Mouse (Mus musculus) lung, adult 18-20 months (tissue): ENCODE results near the gene Gm7030.
"Not testable (repeated sequence)": the region's sequence is repeated elsewhere in the genome, so short reads cannot be mapped to it uniquely, and the experiment has no call there.

Source experiments
- DNase-seq, 2 experiments: peaks; one replicate each; pipeline ENCODE4 v3.0.0; 2022; ENCODE audit warnings: mixed read lengths in 2 of 2

Gene Gm7030

DNA sequence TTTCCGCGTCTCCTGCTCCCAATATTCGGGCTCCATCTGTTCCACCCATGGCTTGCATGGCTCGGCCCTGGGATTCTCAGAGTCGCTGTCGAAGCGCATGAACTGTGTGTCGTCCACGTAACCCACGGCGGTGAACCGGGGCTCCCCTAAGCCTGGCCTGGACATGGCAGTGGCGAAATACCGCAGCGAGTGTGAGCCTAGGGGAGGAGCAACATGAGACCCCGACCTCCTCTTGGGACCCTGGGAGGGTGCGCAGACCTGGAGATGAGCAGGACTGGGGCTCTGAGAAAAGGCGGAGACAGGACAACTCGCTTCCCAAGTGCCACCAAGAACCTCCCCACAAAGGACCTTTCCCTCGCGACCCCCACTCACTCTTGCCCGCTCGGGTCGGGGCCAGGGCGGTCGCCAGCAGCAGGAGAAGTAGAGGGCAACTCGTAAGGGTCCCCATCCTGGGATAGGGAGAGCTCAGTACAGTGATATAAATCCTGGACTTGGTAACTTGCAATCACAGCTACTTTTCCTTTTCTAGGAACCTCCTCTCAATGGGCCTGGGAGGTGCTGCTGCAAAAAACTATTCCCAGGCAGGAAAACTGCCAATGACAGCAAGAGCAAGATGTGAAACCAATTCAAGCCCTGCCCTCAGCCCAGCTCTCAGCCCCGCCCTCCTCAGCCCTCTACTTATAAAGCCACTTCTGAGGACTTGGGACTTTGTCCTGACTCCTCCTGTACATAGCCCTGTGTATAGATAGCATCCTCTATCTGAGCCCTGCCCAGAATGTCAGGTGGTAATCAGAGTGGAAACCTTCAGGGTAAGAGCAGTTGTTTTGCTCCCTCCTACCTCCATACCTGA, at the start of gene Gm7030:
Gm7030 (minus strand) TSS at position 458 of the 850 bp plus-strand sequence.
- DNase-seq, result peak; percentile 54 to 65

GRCm38 (mm10) chr17:36178938-36179337, 49.7 kb upstream of the Gm7030 start:
- DNase-seq, result not testable (repeated sequence)

DNA sequence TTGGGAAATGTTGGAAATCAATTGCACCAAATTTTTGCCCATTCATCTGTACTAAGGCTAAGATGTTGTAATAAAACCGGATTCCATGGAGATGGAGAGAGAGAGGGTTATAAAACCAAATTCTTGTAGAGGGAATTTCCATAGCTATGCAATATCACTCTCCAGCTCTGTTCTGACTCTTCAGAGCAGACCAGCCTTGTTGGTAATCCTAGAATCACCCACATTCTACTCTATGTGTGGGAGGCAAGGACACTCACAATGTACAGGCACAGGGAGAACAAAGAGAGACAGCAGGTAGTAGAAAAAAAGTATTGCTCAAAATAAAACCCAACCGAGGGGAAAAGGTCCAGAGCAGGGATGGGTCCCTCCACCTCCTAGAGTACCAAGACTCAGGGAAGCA, 46.9 kb upstream of the Gm7030 start:
- not testable (repeated sequence) for DNase-seq

DNA sequence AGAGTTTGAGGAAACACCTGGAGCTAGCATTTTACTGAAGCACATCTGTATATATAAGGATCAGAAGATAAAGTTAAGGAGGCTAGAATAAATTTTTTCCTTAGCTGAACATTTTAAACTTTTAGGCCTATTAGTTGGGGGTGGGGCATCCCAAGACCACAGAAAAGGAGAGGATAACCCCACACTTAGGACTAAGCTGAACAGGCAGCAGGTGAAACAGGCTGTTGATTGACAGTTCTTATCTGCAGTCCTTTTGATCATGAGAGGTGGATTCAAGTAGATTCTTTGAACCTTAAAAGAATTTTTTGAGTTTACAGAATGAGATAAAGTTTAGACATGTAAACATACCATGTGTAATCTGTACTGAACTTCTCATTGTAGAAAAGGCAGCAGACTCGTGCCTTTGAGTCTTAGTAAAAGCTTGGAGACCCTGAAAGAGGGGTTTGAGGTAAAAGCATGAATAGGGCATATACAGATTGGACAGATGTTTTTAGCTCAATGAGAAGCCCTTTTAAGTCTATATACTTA, 41.1 kb upstream of the Gm7030 start:
- DNase-seq, result no peak

DNA sequence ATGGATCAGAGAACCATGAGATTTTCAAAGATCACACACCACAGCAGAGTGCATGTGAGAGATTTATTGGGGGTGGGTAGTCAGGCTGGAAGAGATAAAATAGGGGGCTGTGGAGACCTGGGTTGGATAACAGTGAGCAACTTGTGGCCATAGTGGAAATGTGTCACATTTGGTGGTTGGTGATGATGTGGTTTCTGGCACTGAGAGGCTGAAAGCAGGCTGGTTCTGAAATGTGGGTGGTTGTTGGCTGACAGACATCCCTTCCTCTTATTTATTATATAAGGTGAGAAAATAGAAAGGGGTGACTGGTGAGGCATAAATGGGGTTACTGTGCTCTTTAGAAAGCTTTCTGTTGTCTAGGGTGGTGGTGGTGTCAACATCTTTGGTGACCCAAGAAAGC, 40.5 kb upstream of the Gm7030 start:
- no peak for DNase-seq

DNA sequence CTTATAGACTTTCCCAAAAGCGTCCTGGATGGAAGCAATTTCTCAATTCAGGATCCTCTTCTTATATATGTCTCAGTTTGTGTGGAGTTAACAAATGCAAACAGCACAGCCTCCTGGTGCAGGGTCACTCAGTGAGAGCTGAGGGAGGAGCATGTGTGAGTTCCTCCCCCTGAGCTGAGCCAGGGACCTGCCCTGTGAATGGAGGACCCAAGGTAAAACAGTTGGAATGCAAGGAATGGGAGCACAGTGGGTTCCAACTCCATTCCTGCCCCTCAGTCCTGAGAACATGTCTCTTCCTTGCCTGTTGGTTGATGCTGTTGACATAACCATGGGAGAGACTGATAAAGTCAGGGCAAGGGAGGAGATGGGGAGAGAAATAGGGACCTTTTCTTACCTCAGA, 39.9 kb upstream of the Gm7030 start:
- DNase-seq, result not testable (repeated sequence)

DNA sequence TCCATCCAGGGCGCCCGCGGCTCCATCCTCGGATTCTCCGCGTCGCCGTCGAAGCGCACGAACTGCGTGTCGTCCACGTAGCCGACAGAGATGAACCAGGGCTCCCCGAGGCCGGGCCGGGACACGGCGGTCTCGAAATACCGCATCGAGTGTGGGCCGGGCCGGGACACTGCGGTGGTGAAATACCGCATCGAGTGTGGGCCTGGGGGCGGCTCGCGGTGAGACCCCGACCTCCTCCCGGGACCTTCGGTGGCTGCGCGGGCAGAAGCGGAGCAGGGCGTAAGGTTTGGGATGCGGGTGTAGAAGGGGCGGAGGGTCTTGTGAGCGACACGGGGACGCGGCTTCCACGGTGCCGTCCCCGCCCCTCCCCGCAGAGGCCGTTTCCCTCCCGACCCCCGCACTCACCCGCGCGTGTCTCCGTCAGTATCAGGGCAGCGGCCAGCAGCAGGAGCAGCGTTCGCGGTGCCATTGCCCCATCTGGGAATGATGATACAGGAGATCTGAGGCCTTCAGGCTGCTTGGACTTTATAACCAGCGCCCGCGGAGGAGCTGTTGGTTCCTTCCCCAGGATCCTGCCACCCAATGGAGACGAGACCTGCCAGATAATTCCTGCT, 38.9 kb upstream of the Gm7030 start, which contains the start of gene Gm8909:
Gm8909 (minus strand) TSS at position 499 of the 614 bp plus-strand sequence.
- DNase-seq, result no peak

- peak in 1 of 2 experiments; percentile 33 for DNase-seq
Measured at GRCm38 (mm10) chr17:36167306-36168038, 38.2 kb upstream of the Gm7030 start.

- DNase-seq, result not testable (repeated sequence)
Measured at GRCm38 (mm10) chr17:36166901-36167300, 37.7 kb upstream of the Gm7030 start.

DNA sequence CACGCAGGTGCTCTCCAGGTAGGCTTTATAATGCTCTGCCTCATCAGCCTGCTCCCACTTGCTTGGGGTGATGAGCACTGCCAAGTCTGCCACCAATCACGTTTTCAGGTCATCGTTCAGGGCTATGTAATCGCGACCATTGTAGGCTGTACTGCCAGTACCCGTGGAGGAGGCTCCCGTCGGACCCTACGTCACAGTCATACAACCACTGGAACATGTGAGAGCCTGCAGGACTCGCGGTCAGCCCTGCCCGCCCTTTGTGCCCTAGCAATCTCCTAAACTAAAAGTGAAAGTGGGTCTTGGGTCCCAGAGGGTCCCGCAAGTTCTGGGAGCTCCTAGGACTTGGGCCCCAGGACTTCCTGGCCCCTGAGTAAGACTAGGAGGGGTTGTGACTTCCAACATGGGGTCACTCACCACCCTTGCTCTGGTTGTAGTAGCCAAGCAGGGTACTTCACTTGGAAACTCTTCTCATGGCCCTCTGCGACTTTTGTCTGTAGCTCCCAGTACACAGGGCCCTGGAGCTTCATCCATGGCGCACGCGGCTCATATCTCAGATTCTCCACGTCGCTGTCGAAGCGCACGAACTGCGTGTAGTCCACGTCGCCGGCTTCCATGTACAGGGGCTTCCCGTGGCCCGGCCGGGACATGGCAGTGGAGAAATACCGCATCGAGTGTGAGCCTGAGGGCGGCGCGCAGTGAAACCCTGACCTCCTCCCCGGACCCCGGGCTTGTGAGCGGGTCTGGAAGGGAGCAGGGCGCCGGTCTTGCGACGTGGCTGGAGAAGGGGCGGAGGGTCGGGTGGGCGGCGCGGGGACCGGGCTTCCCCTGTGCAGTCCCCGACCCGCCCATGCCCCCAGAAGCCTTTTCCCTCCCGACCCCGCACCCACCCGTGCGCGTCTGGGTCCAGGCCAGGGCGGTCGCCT, 32.2 kb upstream of the Gm7030 start:
- no peak for DNase-seq

DNA sequence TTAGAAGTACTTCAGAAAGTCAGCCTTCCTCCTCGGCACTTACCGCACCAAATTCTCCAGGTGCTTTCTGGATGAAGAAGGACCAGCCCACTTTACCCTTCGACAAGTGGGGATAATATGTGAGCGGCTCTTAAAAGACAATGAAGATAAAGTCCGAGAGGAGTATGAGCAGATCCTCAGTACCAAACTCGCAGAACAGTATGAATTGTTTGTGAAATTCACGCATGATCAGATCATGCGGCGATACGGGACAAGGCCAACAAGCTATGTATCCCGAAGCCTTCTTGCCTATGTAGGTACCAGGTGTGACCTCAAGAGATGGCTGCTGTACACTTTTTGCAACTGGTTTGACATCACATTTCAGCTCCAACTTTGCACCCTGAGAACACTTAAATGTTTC, 29.0 kb upstream of the Gm7030 start:
- not testable (repeated sequence) for DNase-seq

DNA sequence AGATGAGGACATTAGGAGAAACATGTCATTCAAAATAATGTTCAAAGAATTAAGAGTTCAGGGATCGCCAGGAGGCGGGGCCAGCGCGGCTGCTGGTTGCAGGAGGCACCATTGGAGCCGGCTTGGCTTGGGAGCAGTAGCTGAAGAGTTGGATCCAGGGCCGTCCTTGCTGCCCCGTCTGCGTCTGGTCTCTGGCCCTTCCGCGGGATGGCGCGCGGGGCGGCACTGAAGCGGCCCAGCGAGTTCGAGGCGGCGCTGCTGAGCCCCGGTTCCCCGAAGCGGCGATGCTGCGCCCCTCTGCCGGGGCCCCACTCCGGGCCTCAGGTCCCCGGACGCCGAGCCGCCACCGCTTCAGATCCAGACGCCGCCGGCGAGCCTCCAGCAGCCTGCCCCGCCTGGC, 28.6 kb upstream of the Gm7030 start:
- DNase-seq, result not testable (repeated sequence)

DNA sequence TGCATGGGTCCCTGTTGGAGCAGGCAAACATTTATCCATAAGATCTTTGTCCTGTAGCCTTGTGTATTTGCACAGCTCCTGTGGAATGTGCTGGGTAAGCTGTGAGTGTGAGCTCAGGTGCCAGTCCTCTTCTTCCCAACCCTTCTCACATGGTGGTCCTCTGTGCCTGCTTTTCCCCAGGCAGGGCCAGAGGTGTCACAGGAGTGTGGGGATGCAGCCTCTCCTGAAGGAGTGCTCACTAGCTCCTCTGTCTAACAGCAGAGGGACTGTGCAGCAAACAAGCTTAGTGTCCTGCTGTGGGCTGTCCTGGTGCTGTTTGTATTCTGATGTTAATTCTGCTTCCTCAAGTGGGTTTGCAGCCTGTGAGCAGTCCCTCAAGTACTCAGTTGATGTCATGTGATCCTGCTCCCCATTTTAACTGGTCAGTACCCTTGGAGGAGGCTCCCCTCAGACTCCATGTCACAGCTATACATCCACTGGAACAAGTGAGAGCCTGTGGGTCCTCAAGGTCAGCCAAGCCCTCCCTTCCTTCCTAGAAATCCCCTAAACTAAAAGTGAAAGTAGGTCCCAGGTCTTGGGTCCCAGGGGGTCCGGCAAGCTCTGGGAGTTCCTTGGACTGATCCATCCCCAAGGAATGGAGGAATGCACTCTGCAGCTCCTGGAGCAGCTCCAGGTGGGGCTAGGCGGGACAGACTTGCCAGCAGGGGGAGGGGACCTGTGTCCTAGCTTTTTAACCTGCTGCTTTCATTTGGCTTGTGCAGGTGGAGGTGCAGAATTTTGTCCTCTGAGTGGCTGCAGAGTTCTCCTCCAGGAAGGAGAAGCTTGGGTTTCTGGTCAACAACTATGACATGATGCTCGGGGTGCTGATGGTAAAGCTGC, 25.3 kb upstream of the Gm7030 start:
- no peak for DNase-seq

DNA sequence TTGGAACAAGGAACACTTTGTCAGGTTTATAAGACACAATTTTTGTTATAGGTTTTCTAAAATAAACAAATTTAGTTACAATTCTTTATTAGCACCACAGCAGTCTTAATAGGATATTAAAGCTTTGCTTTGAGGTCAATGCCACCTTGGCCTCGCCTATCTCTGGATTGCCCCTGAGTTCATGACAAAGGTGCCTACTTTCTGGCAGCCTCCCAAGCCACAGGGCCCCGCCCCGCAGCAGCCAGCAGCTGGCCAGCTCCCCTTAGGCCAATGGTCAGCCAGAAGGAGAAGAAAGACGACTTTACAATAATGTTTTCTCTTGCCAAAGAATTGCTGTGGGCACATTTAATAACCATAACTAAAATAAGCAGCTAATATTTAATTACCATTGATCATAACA, 22.0 kb upstream of the Gm7030 start:
- DNase-seq, result not testable (repeated sequence)

GRCm38 (mm10) chr17:36148468-36148867, 19.2 kb upstream of the Gm7030 start:
- DNase-seq, result not testable (repeated sequence)

DNA sequence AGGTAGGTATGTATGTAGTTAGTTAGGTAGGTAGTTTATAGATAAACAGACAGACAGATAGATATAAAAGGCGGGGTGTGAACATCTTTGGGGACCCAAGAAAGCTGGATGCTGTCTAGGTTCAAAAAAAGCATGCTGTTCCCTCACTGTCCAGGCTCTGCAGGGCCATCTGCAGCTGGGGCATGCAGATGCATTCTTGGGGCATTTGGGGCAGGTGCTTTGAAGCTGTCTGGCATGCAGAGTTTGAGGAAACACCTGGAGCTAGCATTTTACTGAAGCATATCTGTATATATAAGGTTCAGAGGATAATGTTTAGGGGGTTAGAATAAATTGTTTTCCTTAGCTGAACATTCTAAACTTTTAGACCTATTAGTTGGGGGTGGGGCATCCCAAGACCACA, 17.7 kb upstream of the Gm7030 start:
- not testable (repeated sequence) for DNase-seq

DNA sequence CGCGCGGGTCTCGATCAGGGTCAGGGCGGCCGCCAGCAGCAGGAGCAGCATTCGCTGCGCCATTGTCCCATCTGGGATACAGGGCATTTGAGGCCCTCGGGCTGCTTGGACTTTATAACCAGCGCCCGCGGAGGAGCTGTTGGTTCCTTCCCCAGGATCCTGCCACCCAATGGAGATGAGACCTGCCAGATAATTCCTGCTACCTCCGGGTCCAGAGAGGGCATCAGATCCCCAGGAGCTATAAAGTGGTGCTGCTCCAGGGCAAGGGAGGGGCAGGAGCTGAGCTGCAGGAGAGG, 16.6 kb upstream of the Gm7030 start:
- not testable (repeated sequence) for DNase-seq

DNA sequence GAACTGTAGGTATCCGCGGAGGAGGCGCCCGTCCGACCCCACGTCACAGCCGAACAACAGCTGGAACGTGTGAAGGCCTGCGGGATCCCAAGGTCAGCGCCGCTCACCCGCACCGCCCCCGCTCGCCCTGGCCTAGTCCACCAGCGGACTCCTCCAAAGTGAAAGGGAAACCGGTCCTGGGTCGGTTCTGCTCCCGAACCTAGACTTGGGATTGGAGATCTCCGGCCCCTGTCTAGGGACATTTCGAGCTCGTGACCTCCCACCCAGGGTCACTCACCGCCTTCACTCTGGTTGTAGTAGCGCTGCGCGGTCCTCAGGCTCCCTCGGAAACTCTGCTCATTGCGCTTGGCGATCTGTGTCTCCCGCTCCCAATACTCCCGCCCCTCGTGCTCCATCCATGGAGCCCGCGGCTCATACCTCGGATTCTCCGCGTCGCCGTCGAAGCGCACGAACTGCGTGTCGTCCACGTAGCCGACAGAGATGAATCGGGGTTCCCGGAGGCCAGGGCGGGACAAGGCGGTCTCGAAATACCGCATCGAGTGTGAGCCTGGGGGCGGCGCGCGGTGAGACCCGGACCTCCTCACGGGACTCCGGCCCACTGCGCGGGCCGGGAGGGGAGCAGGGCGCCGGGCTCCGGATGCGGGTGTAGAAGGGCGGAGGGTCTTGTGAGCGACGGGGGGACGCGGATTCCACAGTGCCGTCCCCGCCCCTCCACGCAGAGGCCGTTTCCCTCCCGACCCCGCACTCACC, 16.1 kb upstream of the Gm7030 start:
- DNase-seq, result no peak

- DNase-seq, result not testable (repeated sequence)
Measured at GRCm38 (mm10) chr17:36136299-36136848, 7.1 kb upstream of the Gm7030 start.
